ENCODE assay signal across 8 mouse cellular contexts in the genomic region with DNA sequence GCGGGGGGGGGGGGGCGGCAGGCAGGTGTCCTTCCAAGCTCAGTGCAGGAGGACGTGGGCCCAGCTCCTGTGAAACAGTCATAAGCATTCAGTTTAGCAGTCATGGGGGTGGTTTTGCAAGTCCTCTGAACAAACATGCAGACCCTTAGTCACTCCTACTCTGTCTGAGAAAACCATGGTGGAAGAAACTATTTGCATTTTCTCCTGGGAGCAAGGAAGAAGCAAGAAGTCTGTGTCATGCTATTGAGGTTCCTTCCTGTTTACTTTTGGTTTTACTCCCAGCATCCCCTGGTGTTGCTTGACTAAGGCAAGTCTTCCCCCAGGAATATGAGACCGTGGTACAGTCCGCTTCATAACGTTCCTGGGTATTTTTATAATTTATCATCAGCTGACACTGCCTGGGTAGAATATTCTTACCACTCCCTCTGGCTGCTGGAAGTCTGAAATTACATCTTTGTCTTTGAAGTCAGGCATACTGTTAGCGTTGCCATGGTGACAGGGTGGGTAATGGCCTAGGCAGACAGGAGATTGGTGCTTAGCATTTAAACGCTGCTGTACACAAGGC.
DNase-seq lines count a peak whose midpoint lies in the region; ATAC-seq and TF ChIP-seq lines count a peak whose summit lies in the region.

No protein-coding gene starts in this region.

- TF ChIP-seq CTCF in cortical plate, adult 2 months (IDR thresholded peaks at IDR 0.05; ENCODE audit: extremely low read depth, insufficient read depth, low read length), result 0 out of 2 replicates have a peak, but pooled peaks have one; percentile 16

- H3K4me3 ChIP-seq in cortical plate, adult 2 months (ENCODE audit: insufficient read depth, low read length), result no peak overlapping the region

- intact Hi-C loops in heart, postnatal 25 days (cut with DNase I), result no loop called here
- intact Hi-C loops in left cerebral cortex, postnatal 14 days (cut with DNase I), result no loop called here

- peak; percentile 89 for ATAC-seq in inflammation-experienced regulatory T-cells, adult 6 months
- ATAC-seq in megakaryocyte-erythroid progenitor cell, adult 5-6 weeks (replicated peaks; ENCODE audit: low FRiP score, low TSS enrichment, poor library complexity, severe bottlenecking), result peak; percentile 86

- no peak for TF ChIP-seq POLR2A in cortical plate, adult 2 months (IDR thresholded peaks at IDR 0.05; ENCODE audit: extremely low read depth, insufficient read depth, low read length)

- peaks cover 8% of the 10 kb centered on the region for H3K4me1 ChIP-seq in cortical plate, adult 2 months (ENCODE audit: control insufficient read depth, insufficient read depth, low read length)

- H3K27ac ChIP-seq in cortical plate, adult 2 months (ENCODE audit: insufficient read depth, low read length), result no peak overlapping the region

- peak; percentile 42 to 59 for DNase-seq in heart, adult 18-20 months
- DNase-seq in heart, postnatal 25 days (ENCODE audit: low spot score), result no peak
- peak; percentile 84 for DNase-seq in gastrocnemius, adult 18-20 months (ENCODE audit: low spot score)
- DNase-seq in left cerebral cortex, postnatal 14 days (ENCODE audit: low spot score in 2 of 2), result peak; percentile 85 to 97
- DNase-seq in spleen, postnatal 36 days (ENCODE audit: low spot score in 2 of 2), result peak; percentile 49 to 58
